Mouse (Mus musculus) hindbrain, embryonic 11.5 days (tissue): ENCODE measurements around the gene Gpr45. TPM values are rescaled to one million over a fixed set of nuclear protein-coding genes. Genes with fewer than 3 reads are reported as not detected.

Source experiments
- polyA plus RNA-seq: library from polyadenylated mRNA; unstranded; fragments of >200 nt; fragmentation: Nextera tagmentation; extraction: Ambion mirVana; gene quantifications from 2 replicates; pipeline ENCODE4 v1.2.1, GENCODE M21; 2014

The Gpr45 gene
- polyA plus RNA-seq, 1 experiment from 2014 or later: 15.7 TPM

Other genes with a start within 250 kb of the Gpr45 start
- gene Mrps9, start 101.6 kb upstream of the Gpr45 start, polyA plus RNA-seq: 56.5 TPM in 2 replicates
- 15.1 and 17.2 TPM in 2 replicates for gene Tgfbrap1, start 145.8 kb downstream of the Gpr45 start, polyA plus RNA-seq
- 39.3 and 44.5 TPM in 2 replicates for gene AI597479, start 145.8 kb downstream of the Gpr45 start, polyA plus RNA-seq
- gene Fhl2, start 244.1 kb downstream of the Gpr45 start, polyA plus RNA-seq: 9.3 and 10.8 TPM in 2 replicates